Mouse (Mus musculus) bone marrow macrophage, adult 2 months (primary cell): Measurements from ENCODE around the gene Zfp114. TPM values are rescaled to one million over a fixed set of nuclear protein-coding genes. Genes with fewer than 3 reads are reported as not detected.
A peak's percentile ranks its signal among the peaks of the same experiment; 100 is the strongest.

Experiments
- H3K27ac ChIP-seq: 2 replicates; pipeline ENCODE4 v1.5.1; 2012; ENCODE audit warnings: low read depth, low read length; ENCODE audit not compliant: insufficient read depth
- H3K4me1 ChIP-seq: 2 replicates; pipeline ENCODE4 v1.6.1; 2012; ENCODE audit warnings: low read length; ENCODE audit not compliant: control insufficient read depth, insufficient read depth
- H3K4me3 ChIP-seq: 2 replicates; pipeline ENCODE4 v1.5.1; 2012; ENCODE audit warnings: mild to moderate bottlenecking, low read length, moderate library complexity; ENCODE audit not compliant: insufficient read depth
- CTCF ChIP-seq: IDR thresholded peaks from 2 replicates; pipeline ENCODE4 v1.5.1; 2012; ENCODE audit warnings: low read depth, mild to moderate bottlenecking, low read length, moderate library complexity
- POLR2A ChIP-seq: IDR thresholded peaks from 2 replicates; pipeline ENCODE4 v1.6.1; 2012; ENCODE audit warnings: mild to moderate bottlenecking, low read depth, low read length, borderline replicate concordance
- polyA plus RNA-seq: library from polyadenylated mRNA; stranded (reverse); fragments of >200 nt; gene quantifications from 2 replicates; pipeline ENCODE4 v1.2.4, GENCODE M21; 2012; ENCODE audit not compliant: missing spikeins, insufficient read depth, insufficient read length

The Zfp114 gene
- polyA plus RNA-seq, result 0.50 TPM in 1 of 2 replicates, not detected in the other

DNA sequence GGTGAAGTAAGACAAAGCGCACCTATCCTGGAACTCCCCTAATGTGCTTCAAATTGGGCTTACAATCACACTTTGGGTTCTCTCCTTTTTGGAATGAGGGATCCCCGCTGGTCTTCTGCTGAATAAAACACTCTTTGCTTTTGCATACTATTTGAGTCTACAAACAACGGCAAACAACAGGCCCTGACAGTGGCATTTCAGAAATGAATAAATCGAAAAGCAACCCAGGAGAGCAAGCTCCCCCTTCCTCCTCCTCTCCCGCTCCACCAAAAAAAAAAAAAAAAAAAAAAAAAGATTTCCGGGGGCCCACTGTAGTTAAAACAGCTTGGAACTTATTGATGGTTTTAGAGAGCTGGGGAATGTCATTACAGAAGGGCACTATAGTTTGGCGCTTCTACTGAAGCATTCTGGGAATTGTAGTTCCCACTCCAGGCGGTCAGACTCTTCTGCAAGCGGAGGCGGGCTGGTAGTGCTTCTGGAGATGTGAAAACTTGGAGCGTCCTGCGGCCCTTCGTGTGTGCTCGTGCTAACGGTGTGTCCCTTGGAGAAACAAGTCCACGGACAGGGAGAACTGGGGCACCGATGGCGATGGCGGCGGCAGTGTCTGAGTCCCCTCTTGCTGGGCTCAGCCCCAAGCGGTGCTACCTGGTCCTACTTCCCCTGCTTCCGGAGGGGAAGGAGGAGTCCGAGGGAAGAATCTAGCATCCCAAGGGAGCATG is at the start of gene Zfp114:
Gene Zfp114, plus strand, starts transcription at position 443 of the 719 bp plus-strand sequence.
- Histone ChIP-seq H3K4me3 (peak within 1 kb of the TSS; percentile 45), H3K4me1 (no peaks in the 10 kb centered on the region), H3K27ac (no peak within 1 kb of the TSS)
- TF ChIP-seq POLR2A, result no peak
- no peak for TF ChIP-seq CTCF

DNA sequence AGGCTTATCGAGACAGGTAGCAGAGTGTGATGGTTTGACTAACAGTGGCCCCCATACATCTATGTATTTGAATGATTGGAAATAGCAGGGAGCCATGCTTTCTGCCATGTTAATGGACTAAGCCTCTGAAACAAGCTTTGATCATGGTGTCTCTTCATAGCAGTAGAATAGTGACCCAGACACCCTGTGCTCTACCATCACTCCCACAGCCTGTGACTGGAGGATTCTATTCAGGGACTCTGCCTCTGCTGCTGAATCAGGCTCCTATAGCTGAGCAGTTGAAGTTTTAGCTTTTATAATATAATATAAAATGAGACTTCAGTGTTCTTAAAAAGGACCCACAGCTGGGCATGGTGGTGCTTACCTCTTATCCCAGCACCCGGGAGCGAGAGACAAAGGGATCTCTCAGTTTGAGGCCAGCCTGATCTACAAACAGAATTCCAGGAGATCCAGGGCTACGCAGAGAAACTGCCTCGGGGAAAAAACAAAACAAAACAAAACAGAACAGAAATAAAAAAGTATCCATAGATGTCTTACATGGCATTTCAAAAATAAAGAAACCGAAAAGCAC is 41.4 kb upstream of the Zfp114 start:
- Histone ChIP-seq H3K27ac (no peak overlapping the region), H3K4me3 (peak overlapping the region; percentile 97), H3K4me1 (peaks cover 5% of the 10 kb centered on the region)
- TF ChIP-seq CTCF (no peak), POLR2A (no peak)

GRCm38 (mm10) chr7:24133996-24134828 is 40.6 kb upstream of the Zfp114 start, which contains the start of gene Zfp235:
Gene Zfp235, plus strand, starts transcription at chr7:24134169.
- H3K27ac ChIP-seq, result no peak within 1 kb of the TSS
- TF ChIP-seq POLR2A (no peak), CTCF (no peak)
- H3K4me1 ChIP-seq, result peaks cover 5% of the 10 kb centered on the region
- peak within 1 kb of the TSS; percentile 97 for H3K4me3 ChIP-seq

DNA sequence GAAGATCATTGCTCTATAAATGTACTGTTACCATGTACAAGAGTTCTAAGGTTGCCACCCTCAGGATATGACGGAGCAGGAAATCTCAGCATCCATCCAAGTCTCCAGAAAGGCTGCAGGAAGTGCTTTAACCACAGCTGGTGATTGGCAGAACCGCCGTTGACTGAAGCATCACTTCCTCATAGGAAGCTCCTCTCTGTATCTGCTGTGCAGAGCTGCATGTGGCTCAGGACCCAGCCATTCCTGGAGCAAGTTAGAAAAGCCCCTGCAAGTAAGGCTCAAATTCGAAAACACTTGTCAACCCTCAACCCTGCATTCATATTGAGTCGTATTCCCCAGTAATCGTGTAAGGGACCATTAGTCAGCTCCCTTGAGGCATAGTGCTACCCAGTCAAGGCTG is 32.3 kb upstream of the Zfp114 start:
- Histone ChIP-seq H3K4me1 (no peaks in the 10 kb centered on the region), H3K27ac (no peak overlapping the region), H3K4me3 (no peak overlapping the region)
- TF ChIP-seq POLR2A (no peak), CTCF (no peak)

DNA sequence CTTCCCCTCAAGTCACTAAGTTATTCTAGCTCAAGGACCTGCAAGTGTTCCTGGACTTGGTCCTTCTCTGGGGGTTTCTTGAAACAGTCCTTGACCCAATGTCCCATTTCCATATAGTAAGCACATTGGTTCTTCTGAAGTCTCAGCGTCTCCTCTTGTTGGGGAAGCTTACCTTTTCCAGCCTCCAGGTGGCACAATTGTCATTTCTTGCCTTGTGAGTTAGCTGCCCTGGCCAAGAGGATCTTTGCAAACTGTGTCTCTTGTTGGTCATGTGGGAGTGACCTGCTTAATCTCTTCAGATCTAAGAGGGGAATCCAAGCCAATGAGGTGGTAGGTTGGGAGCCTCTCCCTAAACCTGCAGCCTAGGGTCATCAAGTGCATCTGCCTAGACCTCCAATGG is 21.6 kb upstream of the Zfp114 start:
- Histone ChIP-seq H3K4me3 (no peak overlapping the region), H3K4me1 (no peaks in the 10 kb centered on the region), H3K27ac (no peak overlapping the region)
- no peak for TF ChIP-seq CTCF
- TF ChIP-seq POLR2A, result no peak

- Histone ChIP-seq H3K4me3 (no peak overlapping the region), H3K27ac (no peak overlapping the region), H3K4me1 (no peaks in the 10 kb centered on the region)
- TF ChIP-seq CTCF (no peak), POLR2A (no peak)
Observed at GRCm38 (mm10) chr7:24172191-24172590, 2.7 kb upstream of the Zfp114 start.

DNA sequence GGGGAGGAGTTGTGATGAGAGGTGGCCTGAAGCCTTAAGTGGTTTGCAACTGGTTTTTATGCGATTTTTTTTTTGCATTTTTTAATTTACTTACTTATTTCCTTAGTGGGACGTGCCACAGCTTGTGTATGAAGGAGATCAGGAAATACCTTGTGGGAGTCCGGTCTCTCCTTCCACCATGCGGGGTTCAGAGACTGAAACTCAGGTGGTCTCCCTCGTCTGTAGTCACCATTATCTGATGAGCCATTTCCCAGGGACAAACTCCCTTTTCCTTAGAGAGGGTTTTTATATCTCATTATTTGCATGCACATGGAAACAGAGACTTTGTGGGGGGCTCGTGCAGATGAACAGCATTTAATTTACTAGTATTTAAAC is 464 bp downstream of the Zfp114 start:
- Histone ChIP-seq H3K4me1 (no peaks in the 10 kb centered on the region), H3K27ac (no peak overlapping the region), H3K4me3 (0 out of 2 replicates have a peak overlapping the region, but pooled peaks have one; percentile 45)
- TF ChIP-seq POLR2A (no peak), CTCF (no peak)

DNA sequence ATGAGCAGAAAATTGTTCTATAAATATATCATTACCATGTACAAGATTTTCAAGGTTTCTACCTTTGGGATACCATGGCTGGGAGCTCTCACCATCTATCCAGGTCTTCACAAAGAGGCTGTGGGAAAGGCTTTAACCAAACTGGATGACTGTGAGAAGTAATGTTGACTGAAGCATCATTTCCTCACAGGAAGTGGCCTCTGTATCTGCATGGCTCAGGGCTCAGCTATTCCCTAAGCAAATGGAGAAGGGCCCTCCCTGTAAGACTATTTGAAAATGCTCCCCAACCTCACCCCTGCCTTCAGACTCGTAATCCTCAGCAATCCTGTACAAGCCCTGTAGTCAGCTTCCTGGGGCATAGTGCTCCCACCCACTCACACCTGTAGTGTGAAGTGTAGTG is 12.8 kb downstream of the Zfp114 start:
- H3K27ac ChIP-seq, result no peak overlapping the region
- no peak overlapping the region for H3K4me3 ChIP-seq
- H3K4me1 ChIP-seq, result peaks cover 9% of the 10 kb centered on the region
- TF ChIP-seq POLR2A (no peak), CTCF (no peak)

DNA sequence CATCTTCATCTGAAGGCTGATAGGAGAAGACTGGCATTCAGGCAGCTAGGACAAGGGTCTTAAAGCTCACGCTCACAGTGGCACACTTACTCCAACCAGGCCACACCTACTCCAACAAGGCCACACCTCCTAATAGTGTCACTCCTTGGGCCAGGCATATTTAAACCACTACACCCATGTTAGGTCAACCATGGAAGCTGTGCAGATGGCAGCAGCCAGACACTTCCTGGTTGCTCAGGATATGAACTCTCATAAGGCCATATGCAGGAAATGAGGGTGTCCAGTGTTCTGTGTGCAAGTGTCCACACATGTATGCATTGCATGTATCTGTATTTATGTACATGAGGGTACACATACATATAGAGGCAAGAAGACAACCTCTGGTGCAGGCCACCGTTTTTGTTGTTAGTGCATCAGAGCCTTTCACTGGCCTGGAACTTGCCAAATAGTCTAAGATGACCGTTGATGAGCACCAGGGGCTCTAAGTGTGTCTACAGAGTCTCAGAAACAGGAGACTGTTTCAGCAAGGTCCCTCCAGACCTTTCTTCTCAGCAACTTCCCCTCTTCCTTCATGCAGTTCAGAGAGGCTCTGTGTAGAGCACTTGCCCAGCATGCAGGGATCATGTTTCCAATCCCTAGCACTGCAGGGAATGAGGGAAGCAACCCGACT is 14.2 kb downstream of the Zfp114 start:
- TF ChIP-seq POLR2A, result no peak
- no peak for TF ChIP-seq CTCF
- Histone ChIP-seq H3K4me3 (no peak overlapping the region), H3K4me1 (peaks cover 9% of the 10 kb centered on the region), H3K27ac (no peak overlapping the region)

DNA sequence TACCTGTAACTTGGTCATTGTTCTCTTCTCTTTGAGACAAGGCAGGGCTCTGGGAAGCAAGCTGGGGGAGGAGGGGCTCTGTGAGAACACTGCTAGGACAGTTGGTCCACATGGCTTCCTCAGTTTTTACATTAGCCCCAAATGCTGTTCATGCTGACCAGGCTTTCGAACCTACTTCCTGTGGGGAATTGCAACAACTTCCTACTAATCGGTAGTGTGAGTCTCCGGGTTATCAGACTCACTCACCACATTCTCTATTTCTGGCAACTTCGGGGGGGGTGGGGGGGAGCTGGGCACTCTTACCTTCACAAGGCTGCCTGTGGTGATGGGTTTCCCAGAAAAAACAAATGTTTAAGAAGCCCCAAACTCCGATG is 14.7 kb downstream of the Zfp114 start:
- H3K4me1 ChIP-seq, result peaks cover 9% of the 10 kb centered on the region
- no peak overlapping the region for H3K4me3 ChIP-seq
- TF ChIP-seq CTCF, result no peak
- no peak for TF ChIP-seq POLR2A
- H3K27ac ChIP-seq, result no peak overlapping the region
